Mouse (Mus musculus) right cerebral cortex, postnatal 10 days (tissue): Measurements from ENCODE around the gene Med23.

Experiments
- DNase-seq, 2 experiments: peaks; one replicate each; pipeline ENCODE4 v3.0.0; 2021; ENCODE audit warnings: low spot score in 2 of 2

Gene Med23

GRCm38 (mm10) chr10:24869760-24870290, at the start of gene Med23:
TSS of gene Med23 (plus strand) at chr10:24869986.
- peak; percentile 98 for DNase-seq

GRCm38 (mm10) chr10:24821990-24822676, 47.7 kb upstream of the Med23 start:
- no peak for DNase-seq

- no peak for DNase-seq
Measured at GRCm38 (mm10) chr10:24822842-24823241, 46.9 kb upstream of the Med23 start.

DNA sequence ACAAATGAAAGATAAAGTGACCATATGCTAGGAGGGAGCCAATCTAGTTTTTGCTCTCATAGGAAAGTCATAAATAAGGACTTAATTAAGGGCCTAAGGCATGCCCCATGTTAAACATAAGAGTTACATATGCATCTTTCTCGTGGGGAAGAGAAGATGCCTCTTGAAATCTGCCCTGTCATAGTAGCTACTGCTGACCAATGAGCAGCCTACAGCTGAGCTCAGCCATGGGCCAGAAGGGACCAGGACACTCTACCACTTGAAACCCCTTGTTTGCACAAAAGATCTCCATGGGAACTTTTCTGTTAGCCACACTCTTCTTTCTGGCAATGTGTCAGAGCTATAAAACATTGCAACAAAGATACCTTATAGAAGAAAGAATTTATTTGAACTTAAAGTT, 46.5 kb upstream of the Med23 start:
- no peak for DNase-seq

DNA sequence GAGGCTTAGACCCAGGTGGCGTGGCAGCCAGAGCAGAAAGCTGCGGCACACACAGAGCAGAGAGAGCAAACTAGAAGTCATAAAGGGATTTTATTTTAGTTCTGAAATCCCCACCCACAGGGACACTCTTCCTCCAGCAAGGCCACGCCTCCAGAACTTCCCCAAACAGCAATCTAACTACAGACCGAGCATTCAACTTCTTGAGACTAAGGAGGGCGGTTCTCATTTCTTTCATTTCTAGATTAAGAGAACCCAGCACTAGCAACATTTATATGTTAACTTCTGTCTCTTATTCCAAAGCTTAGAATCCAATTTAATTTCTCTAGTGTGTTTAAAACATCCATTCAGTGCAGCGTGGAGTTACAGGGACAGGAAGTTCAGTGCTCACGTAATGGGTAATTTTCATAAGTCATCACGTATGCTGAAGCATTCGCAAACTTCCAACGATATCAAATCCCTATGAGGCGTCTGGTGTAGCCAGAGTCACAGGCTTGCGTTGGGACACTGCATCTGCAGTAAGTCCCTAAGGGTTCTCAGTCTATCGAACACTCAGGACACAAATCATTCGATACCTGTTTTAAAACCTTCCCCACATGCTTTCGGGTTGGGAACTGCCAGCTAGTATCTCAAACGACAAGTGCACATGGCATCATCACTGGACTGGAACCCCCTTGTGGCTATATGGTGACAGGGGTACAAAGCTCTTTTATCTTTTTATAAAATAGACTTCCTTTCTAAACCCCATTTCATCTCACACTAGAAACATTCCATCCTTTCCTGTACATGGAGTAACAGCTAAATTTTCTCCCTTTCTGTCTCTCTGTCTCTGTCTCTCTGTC, 45.9 kb upstream of the Med23 start:
- DNase-seq: no peak

GRCm38 (mm10) chr10:24824621-24825020, 45.2 kb upstream of the Med23 start:
- DNase-seq: no peak

DNA sequence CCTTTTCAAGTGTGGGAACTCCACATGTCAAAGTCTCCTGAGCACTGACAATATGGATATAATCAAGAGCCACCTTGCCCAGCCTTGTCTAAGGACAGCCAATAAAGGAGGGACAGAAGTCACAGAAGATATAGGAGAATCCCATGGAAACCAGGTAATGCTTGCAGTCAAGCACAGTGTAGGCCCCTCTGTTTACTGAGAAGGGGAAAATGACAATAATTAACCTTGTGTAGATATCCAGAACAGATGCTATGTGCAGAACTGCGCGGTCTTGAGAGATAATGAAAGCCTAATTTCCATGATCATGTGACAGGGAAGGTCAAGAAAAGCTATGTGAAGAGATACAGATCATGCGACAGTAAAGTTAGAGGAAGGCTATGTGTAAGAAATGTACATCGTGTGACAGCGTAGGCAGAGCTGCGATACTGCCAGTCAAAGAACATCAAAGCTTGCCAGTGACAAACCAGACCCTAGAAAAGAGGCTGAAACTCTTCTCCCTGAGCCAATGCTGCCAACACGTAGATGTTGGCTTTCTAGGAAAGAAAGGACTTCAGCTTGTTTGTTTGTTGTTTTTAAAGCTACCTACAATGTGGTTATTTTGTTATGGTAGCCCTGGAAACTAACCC, 44.2 kb upstream of the Med23 start:
- DNase-seq: no peak

DNA sequence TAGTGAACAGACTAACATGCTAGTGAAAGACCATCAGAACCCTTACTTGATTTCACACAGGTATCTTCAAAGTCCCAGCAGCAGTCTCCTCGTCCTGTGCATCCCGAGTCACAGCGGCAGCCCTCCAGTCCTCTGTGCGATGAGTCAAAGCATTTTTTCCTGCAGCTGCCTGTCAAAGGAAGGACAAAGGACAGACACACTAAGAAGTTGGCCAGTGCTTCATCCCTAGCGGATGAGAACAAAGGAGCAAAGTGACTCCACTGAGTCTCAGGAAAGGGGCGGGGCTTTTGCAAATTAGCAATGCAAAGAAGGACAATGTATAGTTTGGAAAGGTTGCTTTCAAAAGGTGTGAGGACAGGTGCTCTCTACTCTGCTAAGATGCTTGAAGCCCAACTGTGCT, 43.7 kb upstream of the Med23 start:
- no peak for DNase-seq

DNA sequence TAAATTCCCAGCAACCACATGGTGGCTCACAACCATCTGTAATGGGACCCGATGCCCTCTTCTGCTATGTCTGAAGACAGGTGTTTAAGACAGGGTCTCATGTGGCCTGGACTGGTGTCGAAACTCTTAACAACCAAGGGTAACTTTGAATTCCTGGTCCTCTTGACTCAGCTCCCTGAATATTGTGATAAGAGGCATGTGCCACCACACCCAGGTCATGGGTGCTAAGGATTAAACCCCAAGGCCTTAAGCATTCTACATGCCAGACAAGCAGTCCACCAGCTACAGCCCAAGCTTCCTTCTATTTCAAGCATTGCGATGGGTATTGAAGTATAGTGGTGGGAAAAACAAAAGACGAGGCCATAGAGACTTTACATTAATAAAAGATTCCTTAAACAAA, 41.6 kb upstream of the Med23 start:
- no peak for DNase-seq

DNA sequence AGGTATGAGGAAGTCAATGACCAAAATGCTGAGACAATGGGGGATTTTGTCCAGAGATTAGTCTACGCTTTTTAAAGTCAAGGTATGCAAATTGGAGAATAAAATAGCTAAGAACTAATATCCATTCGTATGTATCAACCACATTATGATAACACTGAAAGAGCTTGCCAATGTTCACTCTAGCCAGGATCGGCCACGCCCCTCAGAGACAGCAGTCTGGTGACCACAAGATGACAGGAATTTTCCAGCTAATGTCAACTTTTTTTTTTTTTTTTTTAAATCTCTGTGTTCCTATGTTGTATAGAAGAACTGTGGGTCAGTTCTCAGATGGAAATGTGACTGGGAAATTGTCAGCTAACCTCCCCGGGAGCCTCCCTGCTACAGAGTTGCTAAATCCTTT, 39.3 kb upstream of the Med23 start:
- DNase-seq: no peak

DNA sequence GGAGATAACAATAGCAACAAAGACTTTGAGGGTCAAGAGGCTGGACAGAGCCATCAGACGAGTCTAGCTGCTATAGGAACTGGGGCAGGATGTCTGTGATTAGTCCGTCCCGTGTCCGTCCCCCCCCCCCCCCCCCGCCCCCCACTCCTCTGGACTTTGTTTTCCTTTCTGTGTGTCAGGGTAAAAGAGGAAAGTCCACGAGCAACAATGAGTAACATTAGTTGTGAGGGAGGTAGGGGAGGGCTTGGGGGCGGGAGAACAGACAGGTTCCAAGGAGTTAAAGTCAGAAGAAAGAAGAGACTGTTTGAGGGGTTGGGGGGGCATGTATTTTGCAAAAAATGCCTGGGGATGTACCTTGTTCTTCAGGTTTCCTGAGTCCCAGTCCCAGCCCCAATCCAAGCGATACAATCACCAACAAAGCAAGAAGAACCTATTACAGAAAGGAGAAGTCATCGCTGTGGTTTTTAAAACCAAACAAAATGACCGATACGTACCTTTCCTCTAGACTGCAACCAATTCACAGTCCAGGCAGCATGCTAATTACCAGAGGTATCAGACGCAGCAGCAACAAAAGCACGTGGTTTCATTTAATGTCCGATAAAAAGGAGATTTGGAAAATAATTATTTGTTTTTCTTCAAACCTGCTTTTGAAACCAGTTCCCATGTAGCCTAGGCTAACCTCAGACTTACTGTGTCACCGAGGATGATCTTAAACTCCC, 38.2 kb upstream of the Med23 start:
- no peak for DNase-seq

GRCm38 (mm10) chr10:24832306-24832705, 37.5 kb upstream of the Med23 start:
- DNase-seq: no peak

GRCm38 (mm10) chr10:24834634-24835371, 35.0 kb upstream of the Med23 start:
- DNase-seq: no peak

- no peak for DNase-seq
Measured at GRCm38 (mm10) chr10:24835702-24836342, 34.0 kb upstream of the Med23 start.

DNA sequence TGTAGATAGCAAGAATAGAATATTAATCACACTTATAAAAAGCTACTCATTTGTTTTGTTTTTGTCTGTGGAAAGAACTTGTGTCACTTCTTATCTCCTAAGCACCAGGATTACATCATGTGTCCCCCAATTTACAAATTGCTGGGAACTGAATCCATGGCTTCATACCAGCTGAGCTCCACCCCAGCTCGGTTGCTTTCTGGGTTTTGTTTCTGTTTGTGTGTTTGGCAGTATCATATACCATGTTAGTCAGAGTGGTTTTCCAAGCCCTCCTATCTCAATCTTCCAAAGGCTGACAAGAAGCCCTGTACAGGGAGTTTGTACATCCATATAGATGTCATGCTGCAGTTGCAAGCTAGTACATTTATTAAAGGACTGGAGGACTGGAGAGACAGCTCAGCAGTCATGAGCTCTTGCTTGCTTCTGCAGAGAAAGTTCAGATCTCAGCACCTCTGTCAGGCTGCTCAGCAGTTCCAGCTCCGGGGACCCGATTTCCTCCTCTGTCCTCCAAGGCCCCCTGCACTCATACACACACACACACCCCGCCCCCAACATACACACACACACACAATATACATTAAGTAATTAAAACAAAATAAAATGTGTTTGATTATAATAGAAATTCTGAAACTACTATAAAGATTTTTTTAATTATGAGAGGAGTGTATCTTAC, 33.3 kb upstream of the Med23 start:
- no peak for DNase-seq

GRCm38 (mm10) chr10:24840795-24841194, 29.0 kb upstream of the Med23 start:
- no peak for DNase-seq

- DNase-seq: no peak
Measured at GRCm38 (mm10) chr10:24841998-24842397, 27.8 kb upstream of the Med23 start.

GRCm38 (mm10) chr10:24842676-24843075, 27.1 kb upstream of the Med23 start, which contains the start of gene Enpp3:
TSS of gene Enpp3 (minus strand) at chr10:24842823.
- no peak for DNase-seq

GRCm38 (mm10) chr10:24863146-24863545, 6.6 kb upstream of the Med23 start:
- DNase-seq: no peak

DNA sequence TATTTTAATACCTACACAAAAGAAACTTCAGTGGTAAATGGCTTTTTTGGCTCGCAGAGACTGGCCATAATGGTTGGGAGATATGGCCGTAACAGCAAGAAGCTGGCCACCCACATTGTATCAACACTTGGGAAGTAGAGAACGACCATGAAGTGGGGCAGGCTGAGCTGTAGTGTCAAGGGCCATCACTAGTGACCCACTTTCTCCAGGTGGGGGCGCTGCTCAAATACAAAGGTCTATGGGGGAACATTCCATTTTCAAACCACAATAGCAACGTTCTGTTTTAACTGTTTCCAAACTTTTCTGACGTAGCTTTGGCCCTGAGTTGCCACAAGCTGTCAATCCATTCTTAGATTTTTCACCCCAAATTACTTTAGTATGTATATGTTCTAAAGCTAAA, 5.4 kb upstream of the Med23 start:
- DNase-seq: no peak
